Mouse (Mus musculus) forebrain, embryonic 12.5 days (tissue): ENCODE data around the gene Ndufaf7. TPM values are rescaled to one million over a fixed set of nuclear protein-coding genes. Genes with fewer than 3 reads are reported as not detected.

Experiments
- polyA plus RNA-seq: library from polyadenylated mRNA; unstranded; fragments of >200 nt; fragmentation: Nextera tagmentation; extraction: Ambion mirVana; gene quantifications from 2 replicates; pipeline ENCODE4 v1.2.1, GENCODE M21; 2016

Gene Ndufaf7
- polyA plus RNA-seq, 1 experiment from 2014 or later = 55.6 TPM

Other genes with a start within 250 kb of the Ndufaf7 start
- gene Strn, start 199.9 kb upstream of the Ndufaf7 start, polyA plus RNA-seq = 7.5 and 8.8 TPM in 2 replicates
- 20.6 TPM in 2 replicates for gene Heatr5b, start 101.8 kb upstream of the Ndufaf7 start, polyA plus RNA-seq
- 51.3 and 53.4 TPM in 2 replicates for gene Gpatch11, start 101.6 kb upstream of the Ndufaf7 start, polyA plus RNA-seq
- gene Eif2ak2, start 54.6 kb upstream of the Ndufaf7 start, polyA plus RNA-seq = 6.5 and 7.4 TPM in 2 replicates
- gene Sult6b1, start 30.1 kb upstream of the Ndufaf7 start, polyA plus RNA-seq = 0.18 TPM in 1 of 2 replicates, not detected in the other
- 109 and 112 TPM in 2 replicates for gene Cebpzos, start 20.6 kb upstream of the Ndufaf7 start, polyA plus RNA-seq
- gene Cebpz, start 70 bp upstream of the Ndufaf7 start, polyA plus RNA-seq = 69.2 and 76.0 TPM in 2 replicates
- 51.0 and 55.2 TPM in 2 replicates for gene Prkd3, start 83.7 kb downstream of the Ndufaf7 start, polyA plus RNA-seq
- 8.8 and 9.4 TPM in 2 replicates for gene Qpct, start 114.8 kb downstream of the Ndufaf7 start, polyA plus RNA-seq